ENCODE assay signal across 21 mouse cellular contexts in genomic region chr1:83395559-83395958, GRCm38 (mm10). TPM values are rescaled to one million over a fixed set of nuclear protein-coding genes. Genes with fewer than 3 reads are reported as not detected.
DNase-seq lines count a peak whose midpoint lies in the region; TF ChIP-seq lines count a peak whose summit lies in the region.
"Had no signal": no experiment of that assay in that cellular context is flagged by ENCODE, and none has a peak within 500 bp of the region (broad histone marks: within the 10 kb centered on the region; RNA-seq: fewer than 3 reads in every experiment).

No protein-coding gene starts in this region.

- intact Hi-C loops in gastrocnemius, postnatal 14 days (cut with DNase I; ENCODE audit: low total_unique reads), result no loop called here
- intact Hi-C loops in left cerebral cortex, postnatal 10 days (cut with DNase I), result no loop called here

- TF ChIP-seq CTCF in layer of hippocampus, adult 2 months (conservative IDR thresholded peaks at IDR 0.05), result no peak

- peak; percentile 4 for DNase-seq in gastrocnemius, postnatal 14 days
- no peak for DNase-seq in gastrocnemius, postnatal 10 days
- peak; percentile 46 to 58 for DNase-seq in left cerebral cortex, adult 18-20 months (ENCODE audit: low spot score in 2 of 2)
- DNase-seq in left cerebral cortex, postnatal 10 days (ENCODE audit: extremely low spot score in 1 of 2, low spot score in 2 of 2), result no peak
- DNase-seq in right cerebral cortex, adult 18-20 months, result peak; percentile 75
- no peak for DNase-seq in right cerebral cortex, postnatal 14 days
- DNase-seq in telencephalon, adult 2 months (ENCODE audit: low read depth, low spot score), result peak; percentile 62
- no peak for DNase-seq in layer of hippocampus, adult 2 months (ENCODE audit: low spot score in 2 of 2)
- DNase-seq: cerebellum, adult 11-12 months; kidney, adult 2 months; liver, embryonic 13.5 days; thymus, adult 2 months; thymus, postnatal 4 days had no signal

- H3K4me3 ChIP-seq in layer of hippocampus, adult 2 months, result no peak overlapping the region
- H3K4me3 ChIP-seq: embryonic facial prominence, embryonic 10.5 days; forebrain, embryonic 15.5 days; heart, adult 2 months; hindbrain, embryonic 15.5 days; liver, embryonic 13.5 days; neural tube, embryonic 15.5 days had no signal

- H3K27ac ChIP-seq in layer of hippocampus, adult 2 months, result no peak overlapping the region
- H3K27ac ChIP-seq: embryonic facial prominence, embryonic 10.5 days; forebrain, embryonic 15.5 days; heart, adult 2 months; hindbrain, embryonic 15.5 days; kidney, postnatal 0 days; liver, embryonic 13.5 days; neural tube, embryonic 15.5 days had no signal

RNA-seq across cellular contexts. Expression of gene Sphkap, which starts 12.4 kb away (rescaled TPM):
- total RNA-seq in gastrocnemius, postnatal 14 days (2021), result under 1 TPM; 0.27 to 0.76 TPM
- total RNA-seq in gastrocnemius, postnatal 10 days (2021), result 1 to 10 TPM in 1 of 2 experiments, under 1 TPM in 1; 0.68 to 1.0 TPM
- total RNA-seq in left cerebral cortex, adult 18-20 months (2021), result 100 to 1,000 TPM; 161 to 165 TPM
- 100 to 1,000 TPM; 185 to 222 TPM for total RNA-seq in left cerebral cortex, postnatal 10 days (2021)
- 100 to 1,000 TPM; 220 to 234 TPM for total RNA-seq in layer of hippocampus, adult 2 months (2021)
- total RNA-seq: CH12.LX; megakaryocyte progenitor cell, adult 5-6 weeks had no signal

Comparison
In these comparisons a context has a peak if more than half of its experiments do, and no peak if none do; other contexts are left out.
1. DNase-seq: peak in gastrocnemius, postnatal 14 days (single experiment), left cerebral cortex, adult 18-20 months (2 of 2), right cerebral cortex, adult 18-20 months (single experiment) and telencephalon, adult 2 months (single experiment); none in gastrocnemius, postnatal 10 days (single experiment), left cerebral cortex, postnatal 10 days (0 of 2), right cerebral cortex, postnatal 14 days (single experiment) and layer of hippocampus, adult 2 months (0 of 2).
2. RNA of gene Sphkap, which starts 12.4 kb away (total RNA-seq): 220 to 234 TPM in layer of hippocampus, adult 2 months, 185 to 222 TPM in left cerebral cortex, postnatal 10 days and 161 to 165 TPM in left cerebral cortex, adult 18-20 months; 0.68 to 1.0 TPM in gastrocnemius, postnatal 10 days and 0.27 to 0.76 TPM in gastrocnemius, postnatal 14 days; every median in the first group is over 10 times any median in the second.